In the genomic region with DNA sequence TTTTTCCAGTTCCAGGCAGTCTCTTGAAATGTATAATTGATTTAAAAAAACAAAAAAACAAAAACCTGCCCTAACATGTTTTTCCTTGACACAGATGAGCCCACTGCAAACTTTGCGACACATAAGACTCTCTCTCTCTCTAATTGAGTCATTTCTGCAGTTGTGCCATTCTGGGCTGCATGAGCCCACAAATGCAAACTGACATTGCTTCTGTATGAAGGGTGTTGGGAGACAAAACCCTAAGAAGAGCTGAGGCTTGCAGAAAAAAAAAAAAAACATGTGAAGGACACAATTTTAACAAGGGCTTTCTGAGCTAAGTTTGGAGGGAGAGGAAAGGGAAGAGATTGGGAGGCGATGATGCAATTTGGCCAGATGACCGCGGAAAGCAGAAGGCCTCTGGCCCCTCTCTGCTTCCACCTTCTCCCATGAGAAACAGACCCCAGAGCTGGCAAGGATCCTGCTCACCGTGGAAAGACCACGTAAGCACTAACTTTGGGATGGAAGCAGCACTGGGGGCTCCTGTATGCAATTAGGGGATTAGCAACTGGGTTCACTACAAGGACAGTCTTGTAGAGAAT, we compare ENCODE assay signal across 19 mouse cellular contexts.
DNase-seq lines count a peak whose midpoint lies in the region; ATAC-seq and TF ChIP-seq lines count a peak whose summit lies in the region.
"Had no signal": no experiment of that assay in that cellular context is flagged by ENCODE, and none has a peak within 500 bp of the region (broad histone marks: within the 10 kb centered on the region; RNA-seq: fewer than 3 reads in every experiment).

No protein-coding gene starts in this region.

- intact Hi-C loops in gastrocnemius, adult 2 months (cut with DNase I) = loop anchor here (2.0 to 5.0 kb wide), 3 partner anchors 17 to 180 kb away; a partner anchor contains a TSS

- 88% methylated on average over 6 of the region's 6 CpGs for WGBS in midbrain, embryonic 11.5 days

- H3K27me3 ChIP-seq in midbrain, embryonic 11.5 days (ENCODE audit: control insufficient read depth, insufficient read depth, low read length) = no peaks in the 10 kb centered on the region
- H3K27me3 ChIP-seq: forebrain, embryonic 12.5 days; kidney, embryonic 15.5 days; limb, embryonic 15.5 days; neural tube, embryonic 12.5 days had no signal

- H3K4me1 ChIP-seq in bone marrow macrophage, adult 2 months (ENCODE audit: control insufficient read depth, insufficient read depth, low read length) = peaks cover 61% of the 10 kb centered on the region
- H3K4me1 ChIP-seq in midbrain, embryonic 11.5 days (ENCODE audit: control insufficient read depth, insufficient read depth, low read length) = no peaks in the 10 kb centered on the region
- H3K4me1 ChIP-seq: forebrain, embryonic 12.5 days; kidney, embryonic 15.5 days; limb, embryonic 15.5 days; midbrain, embryonic 10.5 days had no signal

- no peak overlapping the region for H3K9ac ChIP-seq in midbrain, embryonic 11.5 days (ENCODE audit: low read length)
- H3K9ac ChIP-seq: forebrain, embryonic 12.5 days; kidney, embryonic 15.5 days; limb, embryonic 15.5 days; neural tube, embryonic 12.5 days had no signal

- H3K4me3 ChIP-seq in gastrocnemius, adult 2 months = no peak overlapping the region
- no peak overlapping the region for H3K4me3 ChIP-seq in bone marrow macrophage, adult 2 months (ENCODE audit: insufficient read depth, low read length)
- H3K4me3 ChIP-seq in midbrain, embryonic 11.5 days (ENCODE audit: low read depth, low read length) = no peak overlapping the region
- H3K4me3 ChIP-seq: forebrain, embryonic 12.5 days; kidney, embryonic 15.5 days; limb, embryonic 15.5 days; midbrain, embryonic 10.5 days; neural tube, embryonic 12.5 days had no signal

- ATAC-seq in granulocyte monocyte progenitor cell, adult 5-6 weeks (replicated peaks; ENCODE audit: poor library complexity, severe bottlenecking) = peak; percentile 85
- no peak for ATAC-seq in midbrain, embryonic 11.5 days (ENCODE audit: low FRiP score)
- ATAC-seq in monocyte, adult 5-6 weeks (replicated peaks; ENCODE audit: insufficient number of reproducible peaks, low FRiP score, low TSS enrichment, poor library complexity, severe bottlenecking) = no peak
- ATAC-seq: hindbrain, embryonic 16.5 days; intestine, postnatal 0 days had no signal

- TF ChIP-seq CTCF in gastrocnemius, adult 2 months (IDR thresholded peaks at IDR 0.05) = no peak
- no peak for TF ChIP-seq CTCF in bone marrow macrophage, adult 2 months (IDR thresholded peaks at IDR 0.05; ENCODE audit: low read depth, low read length)

- no peaks in the 10 kb centered on the region for H3K36me3 ChIP-seq in midbrain, embryonic 11.5 days (ENCODE audit: control insufficient read depth, insufficient read depth, low read length)
- H3K36me3 ChIP-seq: forebrain, embryonic 12.5 days; kidney, embryonic 15.5 days; limb, embryonic 15.5 days; midbrain, embryonic 10.5 days; neural tube, embryonic 12.5 days had no signal

- no peak overlapping the region for H3K4me2 ChIP-seq in midbrain, embryonic 11.5 days
- H3K4me2 ChIP-seq: forebrain, embryonic 12.5 days; kidney, embryonic 15.5 days; limb, embryonic 15.5 days; neural tube, embryonic 12.5 days had no signal

- no peaks in the 10 kb centered on the region for H3K9me3 ChIP-seq in midbrain, embryonic 11.5 days (ENCODE audit: control insufficient read depth, low read length)
- H3K9me3 ChIP-seq: forebrain, embryonic 12.5 days; kidney, embryonic 15.5 days; limb, embryonic 15.5 days; midbrain, embryonic 10.5 days; neural tube, embryonic 12.5 days had no signal

- DNase-seq in gastrocnemius, adult 2 months = peak; percentile 30
- DNase-seq in gastrocnemius, adult 18-20 months (ENCODE audit: low spot score) = no peak
- DNase-seq in layer of hippocampus, adult 11-12 months (ENCODE audit: low spot score) = peak; percentile 25
- no peak for DNase-seq in layer of hippocampus, adult 8-10 months (ENCODE audit: low spot score in 2 of 2)
- no peak for DNase-seq in midbrain, embryonic 11.5 days (ENCODE audit: low spot score, missing footprints)
- DNase-seq: kidney, postnatal 4 days; lung, adult 2 months; right cerebral cortex, adult 18-20 months; thymus, postnatal 36 days had no signal

- no peak for TF ChIP-seq POLR2A in bone marrow macrophage, adult 2 months (IDR thresholded peaks at IDR 0.05; ENCODE audit: borderline replicate concordance, low read depth, low read length)

- H3K27ac ChIP-seq in gastrocnemius, adult 2 months = peak overlapping the region; percentile 20; the same call in 1 of the 2 replicates
- H3K27ac ChIP-seq in bone marrow macrophage, adult 2 months (ENCODE audit: insufficient read depth, low read depth, low read length) = peak overlapping the region; percentile 93
- no peak overlapping the region for H3K27ac ChIP-seq in midbrain, embryonic 11.5 days (ENCODE audit: low read depth, low read length)
- H3K27ac ChIP-seq: forebrain, embryonic 12.5 days; kidney, embryonic 15.5 days; limb, embryonic 15.5 days; midbrain, embryonic 10.5 days; neural tube, embryonic 12.5 days had no signal

Comparison
In these comparisons a context has a peak if more than half of its experiments do, and no peak if none do; other contexts are left out.
1. DNase-seq: peak in gastrocnemius, adult 2 months (single experiment) and layer of hippocampus, adult 11-12 months (single experiment); none in gastrocnemius, adult 18-20 months (single experiment), layer of hippocampus, adult 8-10 months (0 of 2) and midbrain, embryonic 11.5 days (single experiment).